In genomic region chr6:135202668-135203067, GRCm38 (mm10) we compare ENCODE assay signal across 1 mouse cellular context.
TF ChIP-seq lines count a peak whose summit lies in the region.

No protein-coding gene starts in this region.

TF ChIP-seq in MEL, 35 proteins besides CTCF, POLR2A, EP300 and RAD21 (continued from another document):
- TF ChIP-seq SIN3A (IDR thresholded peaks at IDR 0.05; ENCODE audit: low read length) (no peak), NRF1 (IDR thresholded peaks at IDR 0.05; ENCODE audit: insufficient read depth, low read depth, low read length, poor library complexity, severe bottlenecking) (no peak), MAFK (IDR thresholded peaks at IDR 0.05; ENCODE audit: borderline replicate concordance, low read depth, low read length) (no peak), MAZ (IDR thresholded peaks at IDR 0.05; ENCODE audit: low read depth, low read length) (no peak), MAX (IDR thresholded peaks at IDR 0.05; ENCODE audit: low read length) (no peak), USF1 (IDR thresholded peaks at IDR 0.05; ENCODE audit: low read depth, low read length) (no peak), ZMIZ1 (IDR thresholded peaks at IDR 0.05; ENCODE audit: low read depth, low read length) (no peak), SMC3 (IDR thresholded peaks at IDR 0.05; ENCODE audit: low read depth, low read length) (no peak), POLR2AphosphoS2 (IDR thresholded peaks at IDR 0.05; ENCODE audit: low read length) (no peak), HCFC1 (IDR thresholded peaks at IDR 0.05; ENCODE audit: low read depth, low read length) (no peak), ELF1 (IDR thresholded peaks at IDR 0.05; ENCODE audit: low read depth, low read length) (no peak), E2F4 (IDR thresholded peaks at IDR 0.05; ENCODE audit: borderline replicate concordance, low read depth, low read length) (no peak), TAL1 (IDR thresholded peaks at IDR 0.05; ENCODE audit: low read length) (no peak)
